Mouse (Mus musculus): Measurements from ENCODE around the gene Cbr3. TPM values are rescaled to one million over a fixed set of nuclear protein-coding genes. Genes with fewer than 3 reads are reported as not detected.

The Cbr3 gene
- polyA plus RNA-seq, 1 experiment from 2014 or later = 1.0 TPM

- no peaks in the 10 kb centered on the region for H3K27me3 ChIP-seq (ENCODE audit: control insufficient read depth, insufficient read depth, low read length)
- ATAC-seq (replicated peaks; ENCODE audit: insufficient number of reproducible peaks, low FRiP score, low TSS enrichment, low read depth) = no peak
- 74% methylated on average over 6 of the region's 6 CpGs for WGBS
Observed at GRCm38 (mm10) chr16:93691206-93691841, 8.3 kb downstream of the Cbr3 start.

GRCm38 (mm10) chr16:93692744-93693143 lies 9.7 kb downstream of the Cbr3 start:
- Histone ChIP-seq H3K4me3 (ENCODE audit: low read depth, low read length) (no peak overlapping the region), H3K27me3 (ENCODE audit: control insufficient read depth, insufficient read depth, low read length) (no peaks in the 10 kb centered on the region), H3K9me3 (replicated peaks; ENCODE audit: control insufficient read depth, low read length) (no peaks in the 10 kb centered on the region), H3K4me2 (ENCODE audit: low read depth, low read length) (no peak overlapping the region), H3K9ac (replicated peaks; ENCODE audit: low read length) (no peak overlapping the region), H3K4me1 (ENCODE audit: control insufficient read depth, insufficient read depth, low read length) (no peaks in the 10 kb centered on the region), H3K27ac (replicated peaks; ENCODE audit: low read depth, low read length) (no peak overlapping the region), H3K36me3 (replicated peaks; ENCODE audit: control insufficient read depth, insufficient read depth, low read depth, low read length) (no peaks in the 10 kb centered on the region)
- no peak for ATAC-seq (replicated peaks; ENCODE audit: insufficient number of reproducible peaks, low FRiP score, low TSS enrichment, low read depth)
- no peak for DNase-seq (ENCODE audit: low spot score)
- WGBS = 50% methylated on average over 2 of the region's 2 CpGs

More at GRCm38 (mm10) chr16:93691206-93691841, 8.3 kb downstream of the Cbr3 start:
- Histone ChIP-seq H3K9me3 (replicated peaks; ENCODE audit: control insufficient read depth, low read length) (no peaks in the 10 kb centered on the region), H3K36me3 (replicated peaks; ENCODE audit: control insufficient read depth, insufficient read depth, low read depth, low read length) (no peaks in the 10 kb centered on the region), H3K4me2 (ENCODE audit: low read depth, low read length) (no peak overlapping the region), H3K27ac (replicated peaks; ENCODE audit: low read depth, low read length) (no peak overlapping the region), H3K9ac (replicated peaks; ENCODE audit: low read length) (no peak overlapping the region), H3K4me1 (ENCODE audit: control insufficient read depth, insufficient read depth, low read length) (no peaks in the 10 kb centered on the region), H3K4me3 (ENCODE audit: low read depth, low read length) (no peak overlapping the region)
- no peak for DNase-seq (ENCODE audit: low spot score)

GRCm38 (mm10) chr16:93707116-93707515 lies 24.1 kb downstream of the Cbr3 start:
- no peak overlapping the region for H3K4me3 ChIP-seq (ENCODE audit: low read depth, low read length)
- H3K36me3 ChIP-seq (replicated peaks; ENCODE audit: control insufficient read depth, insufficient read depth, low read depth, low read length) = no peaks in the 10 kb centered on the region
- DNase-seq (ENCODE audit: low spot score) (no peak), ATAC-seq (replicated peaks; ENCODE audit: insufficient number of reproducible peaks, low FRiP score, low TSS enrichment, low read depth) (no peak)
- H3K27me3 ChIP-seq (ENCODE audit: control insufficient read depth, insufficient read depth, low read length) = peaks cover 2% of the 10 kb centered on the region; the same call in 1 of the 2 replicates
- H3K9me3 ChIP-seq (replicated peaks; ENCODE audit: control insufficient read depth, low read length) = no peaks in the 10 kb centered on the region
- H3K9ac ChIP-seq (replicated peaks; ENCODE audit: low read length) = no peak overlapping the region
- no peak overlapping the region for H3K4me2 ChIP-seq (ENCODE audit: low read depth, low read length)
- H3K4me1 ChIP-seq (ENCODE audit: control insufficient read depth, insufficient read depth, low read length) = no peaks in the 10 kb centered on the region
- no peak overlapping the region for H3K27ac ChIP-seq (replicated peaks; ENCODE audit: low read depth, low read length)
- WGBS = 90% methylated on average over 7 of the region's 7 CpGs

- no peak overlapping the region for H3K4me3 ChIP-seq (ENCODE audit: low read depth, low read length)
- H3K27ac ChIP-seq (replicated peaks; ENCODE audit: low read depth, low read length) = no peak overlapping the region
- no peak overlapping the region for H3K4me2 ChIP-seq (ENCODE audit: low read depth, low read length)
- H3K4me1 ChIP-seq (ENCODE audit: control insufficient read depth, insufficient read depth, low read length) = no peaks in the 10 kb centered on the region
- H3K36me3 ChIP-seq (replicated peaks; ENCODE audit: control insufficient read depth, insufficient read depth, low read depth, low read length) = no peaks in the 10 kb centered on the region
- no peaks in the 10 kb centered on the region for H3K9me3 ChIP-seq (replicated peaks; ENCODE audit: control insufficient read depth, low read length)
- DNase-seq (ENCODE audit: low spot score) (no peak), ATAC-seq (replicated peaks; ENCODE audit: insufficient number of reproducible peaks, low FRiP score, low TSS enrichment, low read depth) (no peak)
- WGBS = 80% methylated on average over 1 of the region's 1 CpGs
- H3K9ac ChIP-seq (replicated peaks; ENCODE audit: low read length) = no peak overlapping the region
- peaks cover 7% of the 10 kb centered on the region; the same call in 1 of the 2 replicates for H3K27me3 ChIP-seq (ENCODE audit: control insufficient read depth, insufficient read depth, low read length)
Observed at GRCm38 (mm10) chr16:93709217-93709616, 26.2 kb downstream of the Cbr3 start.

GRCm38 (mm10) chr16:93710924-93711323 lies 27.9 kb downstream of the Cbr3 start:
- Histone ChIP-seq H3K9me3 (replicated peaks; ENCODE audit: control insufficient read depth, low read length) (no peaks in the 10 kb centered on the region), H3K27ac (replicated peaks; ENCODE audit: low read depth, low read length) (no peak overlapping the region), H3K4me3 (ENCODE audit: low read depth, low read length) (peak overlapping the region; percentile 75), H3K4me2 (ENCODE audit: low read depth, low read length) (peak overlapping the region; percentile 98), H3K4me1 (ENCODE audit: control insufficient read depth, insufficient read depth, low read length) (no peaks in the 10 kb centered on the region), H3K36me3 (replicated peaks; ENCODE audit: control insufficient read depth, insufficient read depth, low read depth, low read length) (no peaks in the 10 kb centered on the region), H3K27me3 (ENCODE audit: control insufficient read depth, insufficient read depth, low read length) (peaks cover 7% of the 10 kb centered on the region; the same call in 1 of the 2 replicates), H3K9ac (replicated peaks; ENCODE audit: low read length) (no peak overlapping the region)
- peak; percentile 82 for DNase-seq (ENCODE audit: low spot score)
- peak; percentile 54 for ATAC-seq (replicated peaks; ENCODE audit: insufficient number of reproducible peaks, low FRiP score, low TSS enrichment, low read depth)
- under 1% methylated on average over 11 of the region's 11 CpGs for WGBS

- H3K36me3 ChIP-seq (replicated peaks; ENCODE audit: control insufficient read depth, insufficient read depth, low read depth, low read length) = no peaks in the 10 kb centered on the region
- peak; percentile 89 for ATAC-seq (replicated peaks; ENCODE audit: insufficient number of reproducible peaks, low FRiP score, low TSS enrichment, low read depth)
- H3K9me3 ChIP-seq (replicated peaks; ENCODE audit: control insufficient read depth, low read length) = no peaks in the 10 kb centered on the region
- no peaks in the 10 kb centered on the region for H3K4me1 ChIP-seq (ENCODE audit: control insufficient read depth, insufficient read depth, low read length)
- peak within 1 kb of the TSS; percentile 75 for H3K4me3 ChIP-seq (ENCODE audit: low read depth, low read length)
- peak; percentile 98 for DNase-seq (ENCODE audit: low spot score)
- no peak within 1 kb of the TSS for H3K27ac ChIP-seq (replicated peaks; ENCODE audit: low read depth, low read length)
- H3K4me2 ChIP-seq (ENCODE audit: low read depth, low read length) = peak within 1 kb of the TSS; percentile 98
- H3K27me3 ChIP-seq (ENCODE audit: control insufficient read depth, insufficient read depth, low read length) = peaks cover 7% of the 10 kb centered on the region; the same call in 1 of the 2 replicates
- peak within 1 kb of the TSS; percentile 71 for H3K9ac ChIP-seq (replicated peaks; ENCODE audit: low read length)
- under 1% methylated on average over 72 of the region's 77 CpGs for WGBS
Observed at GRCm38 (mm10) chr16:93711411-93712188, 28.6 kb downstream of the Cbr3 start, which contains the start of gene Dop1b. TSS of gene Dop1b (plus strand) at chr16:93711904.

GRCm38 (mm10) chr16:93712189-93712885 lies 29.3 kb downstream of the Cbr3 start:
- peak; percentile 13 for DNase-seq (ENCODE audit: low spot score)
- no peaks in the 10 kb centered on the region for H3K4me1 ChIP-seq (ENCODE audit: control insufficient read depth, insufficient read depth, low read length)
- peak overlapping the region; percentile 75 for H3K4me3 ChIP-seq (ENCODE audit: low read depth, low read length)
- H3K9me3 ChIP-seq (replicated peaks; ENCODE audit: control insufficient read depth, low read length) = no peaks in the 10 kb centered on the region
- 0 out of 2 replicates have a peak, but pooled peaks cover 4% of the 10 kb centered on the region for H3K27me3 ChIP-seq (ENCODE audit: control insufficient read depth, insufficient read depth, low read length)
- no peaks in the 10 kb centered on the region for H3K36me3 ChIP-seq (replicated peaks; ENCODE audit: control insufficient read depth, insufficient read depth, low read depth, low read length)
- peak overlapping the region; percentile 71 for H3K9ac ChIP-seq (replicated peaks; ENCODE audit: low read length)
- H3K4me2 ChIP-seq (ENCODE audit: low read depth, low read length) = peak overlapping the region; percentile 98
- H3K27ac ChIP-seq (replicated peaks; ENCODE audit: low read depth, low read length) = no peak overlapping the region
- WGBS = 12% methylated on average over 30 of the region's 31 CpGs
- ATAC-seq (replicated peaks; ENCODE audit: insufficient number of reproducible peaks, low FRiP score, low TSS enrichment, low read depth) = no peak
